Mouse (Mus musculus): ENCODE data around the gene Olfr937.

The Olfr937 gene

GRCm38 (mm10) chr9:39064851-39065250 lies at the start of gene Olfr937:
Gene Olfr937 (minus strand): TSS chr9:39064951.
- DNase-seq (ENCODE audit: low spot score in 2 of 2), result no peak

GRCm38 (mm10) chr9:39078787-39079186 lies 14.0 kb upstream of the Olfr937 start, which contains the start of gene Olfr938:
Gene Olfr938 (minus strand): TSS chr9:39078887.
- no peak for DNase-seq (ENCODE audit: low spot score in 2 of 2)

GRCm38 (mm10) chr9:39023277-39023676 lies 41.5 kb downstream of the Olfr937 start, which contains the start of gene Olfr146:
Gene Olfr146 (minus strand): TSS chr9:39023377.
- DNase-seq (ENCODE audit: low spot score in 2 of 2), result no peak
